Mouse (Mus musculus): ENCODE data around the gene Mrgprh.

The Mrgprh gene

DNA sequence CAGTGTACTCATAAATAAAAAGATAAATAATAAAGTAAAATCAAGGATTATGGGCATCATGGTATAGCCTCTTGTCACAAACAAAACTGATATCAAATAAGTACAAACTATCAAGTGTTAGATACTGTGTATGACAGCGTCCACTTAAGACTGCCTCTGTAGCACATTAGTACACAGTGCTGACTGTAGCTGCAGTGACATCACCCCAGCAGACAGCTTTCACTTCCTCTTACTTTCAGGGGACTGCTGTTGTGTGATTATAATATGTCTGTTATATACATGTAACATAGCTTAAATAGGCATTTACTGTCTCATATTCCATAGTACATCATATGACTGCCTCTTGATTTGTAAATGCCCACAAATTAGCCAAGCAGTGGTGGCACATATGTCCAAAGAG lies 45.2 kb downstream of the Mrgprh start:
- no peak for DNase-seq

DNA sequence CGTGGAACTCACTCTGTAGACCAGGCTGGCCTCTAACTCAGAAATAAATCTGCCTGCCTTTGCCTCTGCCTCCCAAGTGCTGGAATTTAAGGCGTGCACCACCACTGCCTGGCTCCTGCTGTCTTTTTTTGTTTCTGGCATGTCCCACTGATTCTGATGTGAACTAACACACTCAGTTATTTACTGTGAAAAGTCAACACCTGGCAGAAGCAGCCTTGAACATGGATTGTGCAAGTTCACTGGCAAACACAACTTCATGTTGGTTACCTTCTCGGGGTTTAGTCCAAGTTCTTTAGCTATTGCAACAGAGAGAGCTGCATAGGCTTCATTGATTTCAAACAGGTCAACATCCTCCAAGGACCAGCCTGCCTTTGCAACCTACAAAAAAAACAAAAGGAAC lies 49.2 kb downstream of the Mrgprh start:
- no peak for DNase-seq

DNA sequence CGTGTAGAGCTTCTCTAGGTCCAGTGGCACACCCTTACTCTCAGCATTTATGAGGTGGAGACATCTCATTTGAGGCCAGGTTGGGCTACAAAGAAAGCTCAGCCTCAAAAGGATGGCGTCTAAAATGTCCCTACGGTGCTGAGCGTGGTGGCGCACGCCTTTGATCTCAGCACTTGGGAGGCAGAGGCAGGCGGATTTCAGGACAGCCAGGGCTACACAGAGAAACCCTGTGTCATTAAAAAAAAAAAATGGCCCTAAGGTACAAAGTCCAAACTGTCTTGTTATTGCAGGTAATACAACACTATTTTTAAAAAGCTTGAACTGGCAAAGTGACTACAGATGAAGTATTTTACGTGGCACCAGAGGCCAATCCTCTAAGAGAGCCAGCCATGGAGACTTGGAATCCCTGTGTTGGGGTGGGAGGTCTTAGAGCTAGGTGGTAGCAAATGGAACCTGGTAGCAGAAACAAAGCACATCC lies 49.9 kb downstream of the Mrgprh start:
- DNase-seq: no peak

Data from retina, postnatal 1 day (tissue).